Mouse (Mus musculus) midbrain, postnatal 0 days (tissue): ENCODE results near the gene Mcu. TPM values are rescaled to one million over a fixed set of nuclear protein-coding genes. Genes with fewer than 3 reads are reported as not detected.

Experiments
- ATAC-seq: fragments of 200-750 bp; cut with Nextera tagmentation; 2 replicates; pipeline ENCODE4 v1.8.0; 2017; ENCODE audit warnings: moderate number of reproducible peaks, mild to moderate bottlenecking, moderate TSS enrichment, moderate library complexity; ENCODE audit not compliant: low FRiP score
- DNase-seq: peaks from one replicate; pipeline ENCODE4 v3.0.0-alpha.2; 2015; ENCODE audit warnings: low spot score
- H3K27ac ChIP-seq: fragments of 300-500 bp; sonication (generic); 2 replicates; pipeline ENCODE4 v1.5.1; 2014; ENCODE audit warnings: low read depth, mild to moderate bottlenecking, low read length, mixed read lengths
- H3K27me3 ChIP-seq: fragments of 300-500 bp; sonication (generic); 2 replicates; pipeline ENCODE4 v1.6.1; 2014; ENCODE audit warnings: low read length, control low read depth, mixed read lengths; ENCODE audit not compliant: insufficient read depth
- H3K36me3 ChIP-seq: fragments of 300-500 bp; sonication (generic); 2 replicates; pipeline ENCODE4 v1.6.1; 2014; ENCODE audit warnings: low read length, control low read depth, mixed read lengths; ENCODE audit not compliant: insufficient read depth
- H3K4me1 ChIP-seq: fragments of 300-500 bp; sonication (generic); 2 replicates; pipeline ENCODE4 v1.6.1; 2014; ENCODE audit warnings: mild to moderate bottlenecking, control low read depth, antibody characterized with exemption, low read length, mixed read lengths; ENCODE audit not compliant: insufficient read depth
- H3K4me2 ChIP-seq: fragments of 300-500 bp; sonication (generic); 2 replicates; pipeline ENCODE4 v1.6.1; 2014; ENCODE audit warnings: low read depth, mild to moderate bottlenecking, low read length, mixed read lengths; ENCODE audit not compliant: poor library complexity, severe bottlenecking
- H3K4me3 ChIP-seq: fragments of 300-500 bp; sonication (generic); 2 replicates; pipeline ENCODE4 v1.5.1; 2014; ENCODE audit warnings: low read depth, mild to moderate bottlenecking, low read length, moderate library complexity
- H3K9ac ChIP-seq: fragments of 300-500 bp; sonication (generic); replicated peaks from 2 replicates; pipeline ENCODE4 v1.6.1; 2014; ENCODE audit warnings: mild to moderate bottlenecking, low read length, moderate library complexity, mixed read lengths; ENCODE audit not compliant: poor library complexity, severe bottlenecking
- H3K9me3 ChIP-seq: fragments of 300-500 bp; sonication (generic); 2 replicates; pipeline ENCODE4 v1.6.1; 2016; ENCODE audit warnings: low read length, control low read depth
- CTCF ChIP-seq: IDR thresholded peaks from 2 replicates; pipeline ENCODE4 v1.5.1; 2016; ENCODE audit warnings: antibody characterized with exemption, mild to moderate bottlenecking
- WGBS: fragments of 180-500 bp; shearing (Covaris S2); extraction: QIAGEN DNeasy Blood & Tissue Kit; methylation state at CpG from one replicate; pipeline ENCODE4 v1.1.7; 2014; 5-methylcytosine and 5-hydroxymethylcytosine counted together
- polyA plus RNA-seq: library from polyadenylated mRNA; unstranded; fragments of >200 nt; fragmentation: Nextera tagmentation; extraction: Ambion mirVana; gene quantifications from 2 replicates; pipeline ENCODE4 v1.2.1, GENCODE M21; 2015
- total RNA-seq: library from RNA; depleted of rRNA; stranded (reverse); fragments of >200 nt; gene quantifications from 2 replicates; pipeline ENCODE4 v1.2.3, GENCODE M21; 2014

Gene Mcu
- total and polyA plus RNA-seq, 2 experiments from 2014 or later, result 39.4 to 46.1 TPM

GRCm38 (mm10) chr10:59589420-59589819 is 27.1 kb downstream of the Mcu start:
- Histone ChIP-seq H3K4me3 (no peak overlapping the region), H3K27ac (no peak overlapping the region), H3K36me3 (no peaks in the 10 kb centered on the region), H3K4me1 (no peaks in the 10 kb centered on the region), H3K27me3 (no peaks in the 10 kb centered on the region), H3K4me2 (no peak overlapping the region), H3K9me3 (no peaks in the 10 kb centered on the region), H3K9ac (no peak overlapping the region)
- DNase-seq, result no peak
- TF ChIP-seq CTCF, result no peak
- WGBS, result 90% methylated on average over 7 of the region's 7 CpGs
- ATAC-seq, result no peak

- Histone ChIP-seq H3K9me3 (no peaks in the 10 kb centered on the region), H3K4me1 (no peaks in the 10 kb centered on the region), H3K9ac (no peak overlapping the region), H3K4me2 (no peak overlapping the region), H3K36me3 (no peaks in the 10 kb centered on the region), H3K4me3 (no peak overlapping the region), H3K27me3 (no peaks in the 10 kb centered on the region), H3K27ac (no peak overlapping the region)
- no peak for DNase-seq
- ATAC-seq, result no peak
- TF ChIP-seq CTCF, result no peak
- 88% methylated on average over 7 of the region's 7 CpGs for WGBS
These were observed 28.4 kb downstream of the Mcu start for GRCm38 (mm10) chr10:59588135-59588534.

- Histone ChIP-seq H3K36me3 (no peaks in the 10 kb centered on the region), H3K4me3 (no peak overlapping the region), H3K4me2 (no peak overlapping the region), H3K27me3 (no peaks in the 10 kb centered on the region), H3K9ac (no peak overlapping the region), H3K9me3 (no peaks in the 10 kb centered on the region), H3K4me1 (no peaks in the 10 kb centered on the region), H3K27ac (no peak overlapping the region)
- TF ChIP-seq CTCF, result no peak
- 92% methylated on average over 15 of the region's 15 CpGs for WGBS
- DNase-seq (no peak), ATAC-seq (no peak)
These were observed 29.7 kb downstream of the Mcu start for GRCm38 (mm10) chr10:59586821-59587220.

- WGBS, result 85% methylated on average over 5 of the region's 5 CpGs
- H3K9ac ChIP-seq, result no peak overlapping the region
- H3K4me2 ChIP-seq, result no peak overlapping the region
- H3K4me1 ChIP-seq, result no peaks in the 10 kb centered on the region
- no peak overlapping the region for H3K4me3 ChIP-seq
- no peaks in the 10 kb centered on the region for H3K36me3 ChIP-seq
- no peak for DNase-seq
- no peaks in the 10 kb centered on the region for H3K27me3 ChIP-seq
- TF ChIP-seq CTCF, result no peak
- ATAC-seq, result no peak
- H3K9me3 ChIP-seq, result no peaks in the 10 kb centered on the region
- H3K27ac ChIP-seq, result no peak overlapping the region
These were observed 30.9 kb downstream of the Mcu start for GRCm38 (mm10) chr10:59585621-59586020.

GRCm38 (mm10) chr10:59581826-59582543 is 34.5 kb downstream of the Mcu start:
- no peaks in the 10 kb centered on the region for H3K4me1 ChIP-seq
- no peak for ATAC-seq
- no peak overlapping the region for H3K4me3 ChIP-seq
- no peaks in the 10 kb centered on the region for H3K36me3 ChIP-seq
- H3K27me3 ChIP-seq, result no peaks in the 10 kb centered on the region
- WGBS, result 16% methylated on average over 1 of the region's 1 CpGs
- no peaks in the 10 kb centered on the region for H3K9me3 ChIP-seq
- H3K27ac ChIP-seq, result no peak overlapping the region
- TF ChIP-seq CTCF, result no peak
- no peak overlapping the region for H3K4me2 ChIP-seq
- no peak overlapping the region for H3K9ac ChIP-seq
- DNase-seq, result no peak

- no peak overlapping the region for H3K4me3 ChIP-seq
- no peaks in the 10 kb centered on the region for H3K27me3 ChIP-seq
- no peak for TF ChIP-seq CTCF
- no peaks in the 10 kb centered on the region for H3K4me1 ChIP-seq
- no peak overlapping the region for H3K9ac ChIP-seq
- no peaks in the 10 kb centered on the region for H3K9me3 ChIP-seq
- ATAC-seq (no peak), DNase-seq (no peak)
- no peak overlapping the region for H3K4me2 ChIP-seq
- 92% methylated on average over 3 of the region's 3 CpGs for WGBS
- H3K27ac ChIP-seq, result no peak overlapping the region
- no peaks in the 10 kb centered on the region for H3K36me3 ChIP-seq
These were observed 35.8 kb downstream of the Mcu start for GRCm38 (mm10) chr10:59580593-59581149.
